Mouse (Mus musculus) liver, adult (tissue): ENCODE measurements around the gene Klf2.

Source experiments
- GATA4 ChIP-seq: IDR thresholded peaks from 2 replicates; pipeline ENCODE4 v1.6.1; 2014; ENCODE audit warnings: mild to moderate bottlenecking, low read length; ENCODE audit not compliant: insufficient replicate concordance

The Klf2 gene

GRCm38 (mm10) chr8:72296561-72296960 is 22.3 kb upstream of the Klf2 start:
- no peak for TF ChIP-seq GATA4

- TF ChIP-seq GATA4: no peak
Measured at GRCm38 (mm10) chr8:72298928-72299327, 19.9 kb upstream of the Klf2 start.

- no peak for TF ChIP-seq GATA4
Measured at GRCm38 (mm10) chr8:72300654-72301400, 18.0 kb upstream of the Klf2 start.

GRCm38 (mm10) chr8:72301497-72301896 is 17.3 kb upstream of the Klf2 start:
- TF ChIP-seq GATA4: no peak

- no peak for TF ChIP-seq GATA4
Measured at GRCm38 (mm10) chr8:72302986-72303612, 15.7 kb upstream of the Klf2 start.

- TF ChIP-seq GATA4: peak; percentile 50; the same call in 1 of the 2 replicates
Measured at GRCm38 (mm10) chr8:72303633-72304032, 15.2 kb upstream of the Klf2 start.

- TF ChIP-seq GATA4: no peak
Measured at GRCm38 (mm10) chr8:72305210-72305905, 13.5 kb upstream of the Klf2 start, which contains the start of gene Gm10282. Gene Gm10282 (minus strand): TSS chr8:72305260.

- no peak for TF ChIP-seq GATA4
Measured at GRCm38 (mm10) chr8:72306913-72307312, 11.9 kb upstream of the Klf2 start.

GRCm38 (mm10) chr8:72308276-72308675 is 10.6 kb upstream of the Klf2 start:
- TF ChIP-seq GATA4: no peak

- no peak for TF ChIP-seq GATA4
Measured at GRCm38 (mm10) chr8:72310849-72311506, 7.9 kb upstream of the Klf2 start.

GRCm38 (mm10) chr8:72312926-72313518 is 5.8 kb upstream of the Klf2 start:
- TF ChIP-seq GATA4: no peak

- no peak for TF ChIP-seq GATA4
Measured at GRCm38 (mm10) chr8:72316053-72316695, 2.7 kb upstream of the Klf2 start.

- no peak for TF ChIP-seq GATA4
Measured at GRCm38 (mm10) chr8:72317741-72318301, 1.0 kb upstream of the Klf2 start.

GRCm38 (mm10) chr8:72319397-72319796 is 564 bp downstream of the Klf2 start:
- TF ChIP-seq GATA4: no peak

GRCm38 (mm10) chr8:72319921-72320802 is 1.3 kb downstream of the Klf2 start:
- TF ChIP-seq GATA4: no peak
